Mouse (Mus musculus) kidney, embryonic 15.5 days (tissue): ENCODE results near the gene Ctnnb1. TPM values are rescaled to one million over a fixed set of nuclear protein-coding genes. Genes with fewer than 3 reads are reported as not detected.

ENCODE experiments used
- ATAC-seq: fragments of 200-750 bp; cut with Nextera tagmentation; replicated peaks from 2 replicates; pipeline ENCODE4 v1.8.0; 2017; ENCODE audit warnings: moderate TSS enrichment; ENCODE audit not compliant: low FRiP score
- H3K27ac ChIP-seq: fragments of 300-500 bp; sonication (generic); 2 replicates; pipeline ENCODE4 v1.5.1; 2015; ENCODE audit warnings: mild to moderate bottlenecking, inconsistent platforms
- H3K27me3 ChIP-seq: fragments of 300-500 bp; sonication (generic); 2 replicates; pipeline ENCODE4 v1.6.1; 2015; ENCODE audit warnings: inconsistent platforms
- H3K36me3 ChIP-seq: fragments of 300-500 bp; sonication (generic); 2 replicates; pipeline ENCODE4 v1.6.1; 2015; ENCODE audit warnings: inconsistent platforms
- H3K4me1 ChIP-seq: fragments of 300-500 bp; sonication (generic); 2 replicates; pipeline ENCODE4 v1.6.1; 2015; ENCODE audit warnings: inconsistent platforms
- H3K4me2 ChIP-seq: fragments of 300-500 bp; sonication (generic); 2 replicates; pipeline ENCODE4 v1.6.1; 2015; ENCODE audit warnings: moderate library complexity, mild to moderate bottlenecking, inconsistent platforms
- H3K4me3 ChIP-seq: fragments of 300-500 bp; sonication (generic); replicated peaks from 2 replicates; pipeline ENCODE4 v1.5.1; 2015; ENCODE audit warnings: mild to moderate bottlenecking, inconsistent platforms
- H3K9ac ChIP-seq: fragments of 300-500 bp; sonication (generic); 2 replicates; pipeline ENCODE4 v1.6.1; 2015; ENCODE audit warnings: mild to moderate bottlenecking, inconsistent platforms
- H3K9me3 ChIP-seq: fragments of 300-500 bp; sonication (generic); replicated peaks from 2 replicates; pipeline ENCODE4 v1.6.1; 2016; ENCODE audit warnings: inconsistent platforms
- WGBS: fragments of 180-500 bp; shearing (Covaris S2); methylation state at CpG from one replicate; pipeline ENCODE4 v1.1.7; 2015; ENCODE audit warnings: mixed read lengths; 5-methylcytosine and 5-hydroxymethylcytosine counted together
- polyA plus RNA-seq: library from polyadenylated mRNA; unstranded; fragments of >200 nt; fragmentation: Nextera tagmentation; extraction: Ambion mirVana; gene quantifications from 2 replicates; pipeline ENCODE4 v1.2.1, GENCODE M21; 2015

Gene Ctnnb1
- polyA plus RNA-seq = 543 and 552 TPM in 2 replicates

DNA sequence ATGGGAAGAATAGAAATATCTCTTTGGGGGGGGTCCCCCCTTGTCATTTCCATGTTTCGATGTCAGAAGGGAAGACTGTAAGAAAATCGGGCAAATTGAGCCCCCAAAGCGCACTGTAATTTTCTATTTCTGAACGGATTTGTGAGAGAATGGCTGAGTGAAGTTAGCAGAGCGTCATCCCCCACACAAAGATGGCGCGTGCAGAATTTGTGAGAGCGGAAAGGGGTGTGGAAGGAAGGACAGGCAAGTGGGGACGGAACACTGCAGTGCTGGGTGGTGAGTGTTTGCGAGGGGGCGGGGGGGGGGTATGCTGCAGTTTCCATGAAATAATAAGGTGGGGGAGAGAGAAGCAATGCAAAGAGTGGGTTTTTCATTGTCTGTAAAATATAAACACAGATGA is at the start of gene Ctnnb1:
Ctnnb1 (plus strand) TSS at position 136 of the 400 bp plus-strand sequence.
- no peak for ATAC-seq
- Histone ChIP-seq H3K9ac (no peak within 1 kb of the TSS), H3K27me3 (no peaks in the 10 kb centered on the region), H3K4me3 (no peak within 1 kb of the TSS), H3K9me3 (no peaks in the 10 kb centered on the region), H3K36me3 (no peaks in the 10 kb centered on the region), H3K4me2 (no peak within 1 kb of the TSS), H3K27ac (no peak within 1 kb of the TSS), H3K4me1 (peaks cover 14% of the 10 kb centered on the region)
- WGBS = 88% methylated on average over 11 of the region's 11 CpGs

GRCm38 (mm10) chr9:120880286-120880685 is 48.7 kb upstream of the Ctnnb1 start:
- Histone ChIP-seq H3K9me3 (no peaks in the 10 kb centered on the region), H3K36me3 (no peaks in the 10 kb centered on the region), H3K27me3 (no peaks in the 10 kb centered on the region), H3K4me2 (no peak overlapping the region), H3K27ac (peak overlapping the region; percentile 54), H3K9ac (no peak overlapping the region), H3K4me1 (peaks cover 54% of the 10 kb centered on the region), H3K4me3 (no peak overlapping the region)
- ATAC-seq = 0 out of 2 replicates have a peak, but pooled peaks have one; percentile 38
- 37% methylated on average over 9 of the region's 9 CpGs for WGBS

- H3K4me1 ChIP-seq = peaks cover 59% of the 10 kb centered on the region
- H3K4me2 ChIP-seq = no peak overlapping the region
- no peak for ATAC-seq
- WGBS = 82% methylated on average over 15 of the region's 15 CpGs
- no peaks in the 10 kb centered on the region for H3K36me3 ChIP-seq
- H3K27ac ChIP-seq = peak overlapping the region; percentile 54
- H3K9me3 ChIP-seq = no peaks in the 10 kb centered on the region
- no peak overlapping the region for H3K4me3 ChIP-seq
- H3K27me3 ChIP-seq = no peaks in the 10 kb centered on the region
- H3K9ac ChIP-seq = no peak overlapping the region
Measured at GRCm38 (mm10) chr9:120881121-120881520, 47.9 kb upstream of the Ctnnb1 start.

- Histone ChIP-seq H3K9ac (no peak overlapping the region), H3K4me2 (no peak overlapping the region), H3K27ac (no peak overlapping the region), H3K36me3 (no peaks in the 10 kb centered on the region), H3K9me3 (no peaks in the 10 kb centered on the region), H3K27me3 (no peaks in the 10 kb centered on the region), H3K4me3 (no peak overlapping the region), H3K4me1 (peaks cover 56% of the 10 kb centered on the region)
- no peak for ATAC-seq
- 62% methylated on average over 4 of the region's 4 CpGs for WGBS
Measured at GRCm38 (mm10) chr9:120881839-120882238, 47.2 kb upstream of the Ctnnb1 start.

- H3K36me3 ChIP-seq = no peaks in the 10 kb centered on the region
- H3K27me3 ChIP-seq = no peaks in the 10 kb centered on the region
- ATAC-seq = peak; percentile 76
- H3K9me3 ChIP-seq = no peaks in the 10 kb centered on the region
- 0 out of 2 replicates have a peak overlapping the region, but pooled peaks have one; percentile 1 for H3K4me2 ChIP-seq
- H3K27ac ChIP-seq = peak overlapping the region; percentile 54
- 22% methylated on average over 10 of the region's 10 CpGs for WGBS
- no peak overlapping the region for H3K4me3 ChIP-seq
- peaks cover 52% of the 10 kb centered on the region for H3K4me1 ChIP-seq
- H3K9ac ChIP-seq = no peak overlapping the region
Measured at GRCm38 (mm10) chr9:120884726-120885125, 44.3 kb upstream of the Ctnnb1 start.

GRCm38 (mm10) chr9:120887631-120888030 is 41.4 kb upstream of the Ctnnb1 start:
- WGBS = 73% methylated on average over 2 of the region's 2 CpGs
- no peak overlapping the region for H3K4me3 ChIP-seq

GRCm38 (mm10) chr9:120893435-120893834 is 35.6 kb upstream of the Ctnnb1 start:
- no peak for ATAC-seq
- Histone ChIP-seq H3K9ac (no peak overlapping the region), H3K27ac (peak overlapping the region; percentile 78)

More at GRCm38 (mm10) chr9:120887631-120888030, 41.4 kb upstream of the Ctnnb1 start:
- H3K9ac ChIP-seq = no peak overlapping the region
- no peak overlapping the region for H3K27ac ChIP-seq
- no peak for ATAC-seq
- no peaks in the 10 kb centered on the region for H3K9me3 ChIP-seq
- H3K27me3 ChIP-seq = no peaks in the 10 kb centered on the region
- H3K36me3 ChIP-seq = no peaks in the 10 kb centered on the region
- H3K4me2 ChIP-seq = no peak overlapping the region
- H3K4me1 ChIP-seq = peaks cover 29% of the 10 kb centered on the region

DNA sequence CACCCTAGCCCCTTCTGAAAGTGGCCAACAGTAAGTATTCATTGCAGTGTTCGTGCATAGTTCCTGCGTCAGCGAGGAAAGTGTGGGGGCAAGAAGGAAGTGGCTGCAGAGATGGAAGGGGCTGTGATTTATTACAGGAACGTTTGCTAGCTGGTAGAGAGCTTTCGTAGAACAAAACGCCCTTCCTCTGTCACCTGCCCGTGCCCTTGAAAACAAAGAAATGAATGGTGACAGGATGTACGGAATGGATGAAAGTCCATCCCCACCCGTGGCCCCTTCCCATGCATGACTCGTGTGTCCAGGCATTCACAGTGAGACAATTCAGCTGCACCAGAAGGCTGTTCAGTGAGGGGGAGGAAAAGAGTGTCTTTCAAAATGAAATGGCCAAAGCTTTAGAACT is 35.0 kb upstream of the Ctnnb1 start:
- Histone ChIP-seq H3K4me2 (peak overlapping the region; percentile 48), H3K4me3 (0 out of 2 replicates have a peak overlapping the region, but pooled peaks have one; percentile 12), H3K27ac (peak overlapping the region; percentile 78), H3K4me1 (peaks cover 46% of the 10 kb centered on the region), H3K27me3 (no peaks in the 10 kb centered on the region), H3K9me3 (no peaks in the 10 kb centered on the region), H3K9ac (no peak overlapping the region), H3K36me3 (no peaks in the 10 kb centered on the region)
- peak; percentile 50; the same call in 1 of the 2 replicates for ATAC-seq
- WGBS = 3% methylated on average over 10 of the region's 10 CpGs

More at GRCm38 (mm10) chr9:120893435-120893834, 35.6 kb upstream of the Ctnnb1 start:
- WGBS = 87% methylated on average over 11 of the region's 11 CpGs
- H3K36me3 ChIP-seq = no peaks in the 10 kb centered on the region
- peak overlapping the region; percentile 48 for H3K4me2 ChIP-seq
- no peaks in the 10 kb centered on the region for H3K9me3 ChIP-seq
- H3K4me1 ChIP-seq = peaks cover 42% of the 10 kb centered on the region
- no peaks in the 10 kb centered on the region for H3K27me3 ChIP-seq
- 0 out of 2 replicates have a peak overlapping the region, but pooled peaks have one; percentile 12 for H3K4me3 ChIP-seq

GRCm38 (mm10) chr9:120894376-120894775 is 34.6 kb upstream of the Ctnnb1 start:
- H3K9ac ChIP-seq = no peak overlapping the region
- H3K4me2 ChIP-seq = peak overlapping the region; percentile 48
- no peaks in the 10 kb centered on the region for H3K9me3 ChIP-seq
- H3K27ac ChIP-seq = peak overlapping the region; percentile 78
- WGBS = 71% methylated on average over 9 of the region's 9 CpGs
- peaks cover 46% of the 10 kb centered on the region for H3K4me1 ChIP-seq
- H3K36me3 ChIP-seq = no peaks in the 10 kb centered on the region
- no peaks in the 10 kb centered on the region for H3K27me3 ChIP-seq
- ATAC-seq = peak; percentile 15; the same call in 1 of the 2 replicates
- no peak overlapping the region for H3K4me3 ChIP-seq

DNA sequence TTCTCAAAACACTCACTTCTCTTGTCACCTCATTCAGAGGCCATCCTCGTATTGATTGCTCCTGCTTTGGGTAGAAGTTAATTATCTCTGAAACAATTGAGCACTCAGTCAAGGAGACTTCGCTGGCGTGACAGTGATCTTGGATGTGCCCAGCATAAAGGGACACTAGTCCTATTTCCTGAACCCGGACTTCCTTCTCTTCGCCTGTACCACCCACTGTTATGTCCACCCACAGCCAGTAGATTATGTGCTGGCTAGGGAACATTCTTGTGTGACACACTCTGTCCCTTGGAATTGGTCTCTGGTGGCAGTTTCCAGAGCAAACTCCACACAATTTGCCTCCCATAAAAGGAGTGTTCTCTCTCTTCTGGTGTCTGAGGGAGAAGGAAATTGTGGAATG is 32.5 kb upstream of the Ctnnb1 start:
- Histone ChIP-seq H3K9me3 (no peaks in the 10 kb centered on the region), H3K4me1 (peaks cover 56% of the 10 kb centered on the region), H3K4me3 (no peak overlapping the region), H3K4me2 (no peak overlapping the region), H3K9ac (no peak overlapping the region), H3K36me3 (no peaks in the 10 kb centered on the region), H3K27me3 (no peaks in the 10 kb centered on the region), H3K27ac (no peak overlapping the region)
- ATAC-seq = no peak
- WGBS = 49% methylated on average over 5 of the region's 5 CpGs

DNA sequence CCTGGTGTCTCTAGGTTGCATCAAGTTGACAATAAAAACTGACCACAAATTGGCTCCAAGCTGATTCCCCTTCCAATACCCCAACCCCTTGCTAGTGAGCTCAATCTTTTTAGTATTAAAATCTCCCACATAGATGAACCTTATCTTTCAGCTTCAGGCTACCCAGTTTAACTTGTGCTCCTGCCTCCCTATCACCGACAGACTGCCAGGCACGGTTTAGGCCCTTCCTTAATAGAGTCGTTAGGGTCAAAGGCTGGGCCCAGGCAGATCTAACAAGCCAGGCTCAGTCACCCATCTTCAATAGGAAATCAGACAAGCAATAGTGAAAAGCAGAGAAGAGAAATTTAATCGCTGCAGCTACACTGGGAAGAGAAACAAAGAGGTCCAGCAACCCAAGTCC is 31.7 kb upstream of the Ctnnb1 start:
- Histone ChIP-seq H3K36me3 (no peaks in the 10 kb centered on the region), H3K9ac (no peak overlapping the region), H3K4me2 (no peak overlapping the region), H3K9me3 (no peaks in the 10 kb centered on the region), H3K4me3 (no peak overlapping the region), H3K27me3 (no peaks in the 10 kb centered on the region), H3K27ac (no peak overlapping the region), H3K4me1 (peaks cover 58% of the 10 kb centered on the region)
- no peak for ATAC-seq
- 58% methylated on average over 4 of the region's 4 CpGs for whole genome bisulfite sequencing

DNA sequence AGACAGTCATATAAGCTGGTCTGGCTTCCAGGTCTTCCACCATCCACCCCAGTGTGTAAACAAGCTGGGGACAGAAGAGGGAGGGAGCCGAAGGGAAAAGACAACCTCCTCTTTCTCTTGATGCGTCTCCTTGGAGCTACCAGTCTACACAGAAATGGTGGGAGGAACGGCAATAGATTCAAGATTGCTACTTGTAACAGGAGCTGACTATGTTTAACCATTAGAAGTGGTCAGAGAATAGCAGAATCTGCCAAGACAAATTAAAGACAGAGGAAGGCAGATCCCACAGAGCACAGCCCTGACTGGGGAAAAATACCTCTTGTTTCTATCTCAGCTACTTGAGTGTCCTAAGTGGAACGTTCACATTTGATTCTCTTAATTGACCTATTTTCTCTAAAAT is 29.2 kb upstream of the Ctnnb1 start:
- H3K9me3 ChIP-seq = no peaks in the 10 kb centered on the region
- H3K4me2 ChIP-seq = no peak overlapping the region
- H3K4me3 ChIP-seq = no peak overlapping the region
- ATAC-seq = no peak
- WGBS = 46% methylated on average over 4 of the region's 4 CpGs
- H3K27ac ChIP-seq = no peak overlapping the region
- peaks cover 46% of the 10 kb centered on the region for H3K4me1 ChIP-seq
- no peaks in the 10 kb centered on the region for H3K36me3 ChIP-seq
- no peak overlapping the region for H3K9ac ChIP-seq
- H3K27me3 ChIP-seq = no peaks in the 10 kb centered on the region
